Mouse (Mus musculus) olfactory bulb, adult 2 months (tissue): ENCODE measurements around the gene Adgrd1.

ENCODE experiments used
- CTCF ChIP-seq: fragments of 200-500 bp; IDR thresholded peaks from 2 replicates; pipeline ENCODE4 v1.5.1; 2012; ENCODE audit warnings: low read depth, mild to moderate bottlenecking, low read length, moderate library complexity; ENCODE audit not compliant: insufficient read depth
- POLR2A ChIP-seq: fragments of 200-500 bp; IDR thresholded peaks from 2 replicates; pipeline ENCODE4 v1.6.1; 2012; ENCODE audit warnings: mild to moderate bottlenecking, low read depth, low read length, moderate library complexity; ENCODE audit not compliant: insufficient read depth

- TF ChIP-seq CTCF (no peak), POLR2A (no peak)
These were observed 67.5 kb downstream of the Adgrd1 start for GRCm38 (mm10) chr5:129164091-129164490.
